Mouse (Mus musculus) midbrain, embryonic 13.5 days (tissue): ENCODE results near the gene Sorl1. TPM values are rescaled to one million over a fixed set of nuclear protein-coding genes. Genes with fewer than 3 reads are reported as not detected.
A peak's percentile ranks its signal among the peaks of the same experiment; 100 is the strongest.

Experiments used
- ATAC-seq: fragments of 200-750 bp; cut with Nextera tagmentation; 2 replicates; pipeline ENCODE4 v1.8.0; 2017; ENCODE audit warnings: mild to moderate bottlenecking, moderate TSS enrichment, moderate library complexity
- H3K27ac ChIP-seq: fragments of 300-500 bp; sonication (generic); 2 replicates; pipeline ENCODE4 v1.5.1; 2015; ENCODE audit warnings: inconsistent platforms, mild to moderate bottlenecking, moderate library complexity
- H3K27me3 ChIP-seq: fragments of 300-500 bp; sonication (generic); 2 replicates; pipeline ENCODE4 v1.6.1; 2015; ENCODE audit warnings: mild to moderate bottlenecking, inconsistent platforms
- H3K36me3 ChIP-seq: fragments of 300-500 bp; sonication (generic); 2 replicates; pipeline ENCODE4 v1.6.1; 2015; ENCODE audit warnings: mild to moderate bottlenecking, inconsistent platforms
- H3K4me1 ChIP-seq: fragments of 300-500 bp; sonication (generic); replicated peaks from 2 replicates; pipeline ENCODE4 v1.6.1; 2015; ENCODE audit warnings: inconsistent platforms
- H3K4me2 ChIP-seq: fragments of 300-500 bp; sonication (generic); replicated peaks from 2 replicates; pipeline ENCODE4 v1.6.1; 2015; ENCODE audit warnings: moderate library complexity, mild to moderate bottlenecking, inconsistent platforms
- H3K4me3 ChIP-seq: fragments of 300-500 bp; sonication (generic); replicated peaks from 2 replicates; pipeline ENCODE4 v1.5.1; 2015; ENCODE audit warnings: mild to moderate bottlenecking, inconsistent platforms
- H3K9ac ChIP-seq: fragments of 300-500 bp; sonication (generic); replicated peaks from 2 replicates; pipeline ENCODE4 v1.6.1; 2015; ENCODE audit warnings: mild to moderate bottlenecking, inconsistent platforms
- H3K9me3 ChIP-seq: fragments of 300-500 bp; sonication (generic); 2 replicates; pipeline ENCODE4 v1.6.1; 2016; ENCODE audit warnings: mild to moderate bottlenecking, inconsistent platforms
- WGBS: fragments of 180-500 bp; shearing (Covaris S2); methylation state at CpG from one replicate; pipeline ENCODE4 v1.1.7; 2015; 5-methylcytosine and 5-hydroxymethylcytosine counted together
- polyA plus RNA-seq: library from polyadenylated mRNA; unstranded; fragments of >200 nt; fragmentation: Nextera tagmentation; extraction: Ambion mirVana; gene quantifications from 2 replicates; pipeline ENCODE4 v1.2.1, GENCODE M21; 2015

Sorl1 gene
- polyA plus RNA-seq, result 5.4 and 6.1 TPM in 2 replicates

DNA sequence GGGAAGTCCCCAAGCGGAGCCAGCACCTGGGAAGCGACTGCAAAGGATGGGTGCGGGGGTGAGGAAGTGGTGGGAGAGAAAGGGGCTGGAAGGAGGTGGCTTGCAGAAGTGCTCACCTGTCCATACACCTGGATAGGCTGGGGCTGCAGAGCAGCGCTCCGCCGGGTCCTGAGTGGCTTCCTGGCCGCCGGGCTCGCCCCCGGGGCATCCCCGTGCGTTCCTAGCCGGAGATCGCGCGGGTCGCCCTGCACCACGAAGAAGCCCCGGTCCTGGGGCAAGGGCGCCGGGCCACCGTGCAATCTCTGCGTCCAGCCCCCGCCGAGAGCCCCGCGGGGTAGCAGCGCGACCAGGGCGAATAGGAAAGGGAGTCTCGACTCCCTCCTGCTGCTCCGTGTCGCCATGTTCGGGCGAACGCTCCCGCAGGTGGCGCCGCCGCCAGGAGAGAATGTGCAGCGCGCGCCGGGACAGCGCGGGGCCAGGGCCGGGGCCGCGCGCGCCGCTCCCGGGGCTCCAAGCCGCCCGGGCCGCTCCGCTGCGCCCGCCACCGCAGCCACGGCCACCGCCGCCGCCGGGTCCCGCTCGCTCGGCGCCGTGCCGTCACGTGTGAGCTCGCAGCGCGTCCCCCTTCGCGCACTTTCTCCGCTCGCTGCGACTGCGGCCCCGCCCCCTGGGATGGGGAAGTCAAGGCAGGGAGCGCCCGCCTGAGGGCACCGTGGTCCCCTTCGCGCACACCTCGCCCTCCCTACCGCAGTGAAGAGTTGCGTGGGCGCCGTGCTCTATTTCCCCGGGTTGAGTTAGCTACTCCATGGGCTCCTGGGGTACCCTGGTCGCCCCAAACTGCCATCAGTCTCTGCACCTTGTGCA lies at the start of gene Sorl1:
Sorl1 (minus strand) TSS at position 585 of the 864 bp plus-strand sequence.
- H3K27me3 ChIP-seq, result peaks cover 25% of the 10 kb centered on the region
- peak within 1 kb of the TSS; percentile 78 for H3K4me3 ChIP-seq
- H3K9me3 ChIP-seq, result no peaks in the 10 kb centered on the region
- 1% methylated on average over 63 of the region's 94 CpGs for WGBS
- H3K4me1 ChIP-seq, result peaks cover 24% of the 10 kb centered on the region
- no peaks in the 10 kb centered on the region for H3K36me3 ChIP-seq
- H3K4me2 ChIP-seq, result peak within 1 kb of the TSS; percentile 99
- peak; percentile 84 for ATAC-seq
- H3K9ac ChIP-seq, result peak within 1 kb of the TSS; percentile 84
- peak within 1 kb of the TSS; percentile 69 for H3K27ac ChIP-seq

DNA sequence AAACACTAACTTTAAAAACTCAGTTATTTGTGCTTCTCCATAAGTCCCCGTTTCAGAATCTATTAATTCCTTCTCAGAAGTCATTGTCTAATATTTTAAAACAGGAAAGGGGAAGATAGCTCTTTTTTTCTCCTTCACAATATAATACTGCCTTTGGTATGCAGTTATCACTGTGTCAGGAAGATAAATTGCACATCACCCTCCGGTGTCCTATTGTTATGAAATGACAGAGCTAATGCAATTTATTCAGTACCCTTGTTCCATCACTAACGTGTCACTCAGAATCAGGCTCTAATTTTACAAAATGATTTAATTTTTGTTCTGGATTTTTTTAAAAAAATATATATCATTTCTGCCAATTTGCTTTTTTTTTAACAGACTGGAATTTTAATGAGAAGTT lies 49.7 kb upstream of the Sorl1 start:
- H3K36me3 ChIP-seq, result no peaks in the 10 kb centered on the region

DNA sequence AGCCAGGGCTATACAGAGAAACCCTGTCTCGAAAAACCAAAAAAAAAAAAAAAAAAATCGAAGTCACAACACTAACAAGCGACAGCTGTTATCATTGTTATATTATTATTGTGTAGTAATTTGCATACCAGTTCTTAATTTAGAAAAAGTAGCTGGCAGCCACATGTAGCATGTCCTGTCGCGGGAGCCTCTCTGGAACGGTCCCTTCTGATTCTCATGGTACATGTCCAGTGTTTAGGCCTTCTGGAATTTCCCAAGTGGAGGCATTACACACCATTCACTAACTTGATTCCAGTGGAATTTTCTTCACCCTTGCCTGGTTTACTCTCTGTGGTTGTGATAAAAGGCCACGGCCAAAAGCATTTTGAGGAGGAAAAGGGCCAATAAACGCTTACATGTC lies 45.4 kb upstream of the Sorl1 start:
- Histone ChIP-seq H3K9ac (no peak overlapping the region), H3K27ac (no peak overlapping the region), H3K4me2 (no peak overlapping the region), H3K4me3 (no peak overlapping the region), H3K36me3 (no peaks in the 10 kb centered on the region), H3K27me3 (no peaks in the 10 kb centered on the region), H3K9me3 (no peaks in the 10 kb centered on the region), H3K4me1 (peaks cover 3% of the 10 kb centered on the region)
- WGBS, result 91% methylated on average over 8 of the region's 8 CpGs
- no peak for ATAC-seq

More for the DNA sequence above, 49.7 kb upstream of the Sorl1 start:
- ATAC-seq, result no peak
- Histone ChIP-seq H3K4me3 (no peak overlapping the region), H3K4me1 (peaks cover 14% of the 10 kb centered on the region), H3K27ac (no peak overlapping the region), H3K27me3 (no peaks in the 10 kb centered on the region), H3K4me2 (no peak overlapping the region), H3K9ac (no peak overlapping the region), H3K9me3 (no peaks in the 10 kb centered on the region)
- 66% methylated on average over 3 of the region's 3 CpGs for WGBS

DNA sequence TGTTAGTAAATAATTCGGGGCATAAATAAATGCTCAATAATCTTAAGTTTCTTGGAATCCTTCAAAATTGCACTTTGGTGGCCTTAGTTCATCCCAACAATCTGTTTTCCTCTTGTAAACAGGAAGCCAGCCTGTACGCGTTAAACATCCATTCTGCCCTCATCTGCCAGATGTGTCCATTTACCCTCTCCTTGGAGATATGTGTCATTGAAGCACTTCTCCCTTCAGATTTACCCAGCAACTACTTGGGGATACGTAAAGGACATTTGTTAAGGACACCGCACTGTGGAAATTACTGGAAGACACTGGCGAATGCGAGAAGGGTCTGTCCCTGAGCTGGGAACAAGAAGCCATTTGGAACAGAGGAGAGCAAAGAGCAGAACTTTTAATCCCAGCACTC lies 44.9 kb upstream of the Sorl1 start:
- H3K36me3 ChIP-seq, result no peaks in the 10 kb centered on the region
- WGBS, result 92% methylated on average over 7 of the region's 7 CpGs
- no peak for ATAC-seq

DNA sequence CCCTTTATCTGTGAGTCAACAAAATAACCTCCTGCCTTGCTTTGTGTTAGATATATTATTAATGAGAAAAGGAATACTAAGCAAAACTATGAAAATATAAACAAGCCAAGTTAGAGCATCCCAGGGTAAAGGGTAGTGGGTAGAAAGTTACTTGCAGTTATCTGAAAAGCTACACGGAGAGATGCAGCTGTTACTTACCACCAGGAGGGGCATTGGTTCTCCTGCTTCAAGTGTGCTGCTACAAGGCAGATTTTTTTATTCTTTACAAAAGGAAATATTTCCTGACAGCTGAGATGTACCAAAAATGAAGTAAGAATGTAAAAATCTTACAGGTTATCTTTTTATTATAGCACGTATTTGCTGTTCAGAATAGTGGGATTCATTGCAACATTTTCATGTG lies 40.8 kb upstream of the Sorl1 start:
- H3K4me1 ChIP-seq, result no peaks in the 10 kb centered on the region
- no peaks in the 10 kb centered on the region for H3K27me3 ChIP-seq
- no peak overlapping the region for H3K27ac ChIP-seq
- H3K9me3 ChIP-seq, result no peaks in the 10 kb centered on the region
- WGBS, result 89% methylated on average over 2 of the region's 2 CpGs
- no peak for ATAC-seq
- H3K9ac ChIP-seq, result no peak overlapping the region
- no peaks in the 10 kb centered on the region for H3K36me3 ChIP-seq
- no peak overlapping the region for H3K4me3 ChIP-seq
- no peak overlapping the region for H3K4me2 ChIP-seq

More for the DNA sequence above, 44.9 kb upstream of the Sorl1 start:
- Histone ChIP-seq H3K27ac (no peak overlapping the region), H3K4me2 (no peak overlapping the region), H3K4me1 (no peaks in the 10 kb centered on the region), H3K9me3 (no peaks in the 10 kb centered on the region), H3K27me3 (no peaks in the 10 kb centered on the region), H3K4me3 (no peak overlapping the region), H3K9ac (no peak overlapping the region)

DNA sequence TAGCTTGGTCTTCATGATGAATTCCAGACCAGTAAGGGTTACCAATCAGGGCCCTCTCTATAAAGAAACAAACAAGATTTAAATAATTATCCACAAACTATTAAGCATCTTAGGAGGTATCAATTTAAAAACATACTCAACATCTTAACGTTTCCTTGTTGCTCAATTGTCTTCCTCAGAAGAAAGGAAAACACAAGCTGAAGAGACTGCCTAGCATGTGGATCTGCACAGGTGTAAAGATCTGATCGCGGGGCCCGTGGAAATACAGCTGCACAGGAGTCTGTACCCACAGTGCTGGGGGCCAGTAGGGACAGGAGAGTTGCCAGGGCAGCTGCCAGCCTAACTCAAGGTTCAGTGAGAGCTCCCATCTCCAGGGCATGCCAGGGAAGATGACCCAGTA lies 38.9 kb upstream of the Sorl1 start:
- no peak overlapping the region for H3K27ac ChIP-seq

DNA sequence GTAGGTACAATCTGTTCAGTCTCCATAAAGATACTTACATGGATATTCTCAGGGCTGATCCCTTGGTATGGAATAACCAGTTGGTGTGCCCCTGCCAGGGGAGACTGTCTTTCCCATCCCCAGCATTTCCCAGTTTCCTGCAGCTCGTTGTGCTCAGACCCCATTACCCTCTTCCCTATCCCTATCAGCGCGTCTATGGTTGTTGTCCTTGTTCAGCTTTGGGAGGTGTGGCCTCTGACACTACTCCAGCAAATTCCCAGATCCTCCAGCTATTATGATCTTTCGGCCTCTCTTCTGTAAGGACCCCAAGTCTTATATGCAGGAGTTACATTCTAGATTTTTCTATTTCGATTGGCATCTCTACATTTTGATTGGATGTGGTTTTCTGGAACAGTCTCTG lies 35.3 kb upstream of the Sorl1 start:
- Histone ChIP-seq H3K4me2 (no peak overlapping the region), H3K9ac (no peak overlapping the region), H3K27me3 (no peaks in the 10 kb centered on the region), H3K9me3 (no peaks in the 10 kb centered on the region), H3K27ac (no peak overlapping the region), H3K36me3 (no peaks in the 10 kb centered on the region), H3K4me1 (no peaks in the 10 kb centered on the region), H3K4me3 (no peak overlapping the region)
- ATAC-seq, result no peak
- WGBS, result 77% methylated on average over 5 of the region's 5 CpGs

More for the DNA sequence above, 38.9 kb upstream of the Sorl1 start:
- no peaks in the 10 kb centered on the region for H3K9me3 ChIP-seq
- H3K36me3 ChIP-seq, result no peaks in the 10 kb centered on the region
- no peak for ATAC-seq
- no peak overlapping the region for H3K4me3 ChIP-seq
- H3K4me1 ChIP-seq, result no peaks in the 10 kb centered on the region
- H3K4me2 ChIP-seq, result no peak overlapping the region
- H3K27me3 ChIP-seq, result no peaks in the 10 kb centered on the region
- WGBS, result 88% methylated on average over 4 of the region's 4 CpGs
- H3K9ac ChIP-seq, result no peak overlapping the region

DNA sequence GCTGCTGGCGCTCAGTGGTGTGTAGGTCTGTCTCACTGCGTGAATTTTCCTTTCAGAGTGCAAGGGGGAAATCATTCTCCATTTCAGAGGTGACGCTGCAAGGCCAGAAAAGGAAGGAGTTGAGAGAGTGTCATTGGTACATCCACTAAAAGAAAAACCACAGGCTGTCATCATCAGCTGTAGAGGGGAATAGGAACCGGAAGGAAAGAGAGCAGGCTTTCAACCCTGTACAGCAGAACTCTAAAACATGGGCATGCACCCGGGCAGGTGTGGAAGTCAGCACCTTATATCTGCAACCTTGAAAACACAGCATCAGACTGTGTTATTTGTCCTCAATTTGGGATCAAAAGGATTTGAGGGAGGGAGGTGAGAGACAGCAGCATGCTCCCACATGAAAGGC lies 34.6 kb upstream of the Sorl1 start:
- no peak overlapping the region for H3K9ac ChIP-seq
- no peaks in the 10 kb centered on the region for H3K27me3 ChIP-seq
- H3K9me3 ChIP-seq, result no peaks in the 10 kb centered on the region
- no peak for ATAC-seq
- H3K36me3 ChIP-seq, result no peaks in the 10 kb centered on the region
- no peak overlapping the region for H3K27ac ChIP-seq
- no peak overlapping the region for H3K4me2 ChIP-seq
- WGBS, result 77% methylated on average over 5 of the region's 5 CpGs
- H3K4me1 ChIP-seq, result no peaks in the 10 kb centered on the region
- no peak overlapping the region for H3K4me3 ChIP-seq

DNA sequence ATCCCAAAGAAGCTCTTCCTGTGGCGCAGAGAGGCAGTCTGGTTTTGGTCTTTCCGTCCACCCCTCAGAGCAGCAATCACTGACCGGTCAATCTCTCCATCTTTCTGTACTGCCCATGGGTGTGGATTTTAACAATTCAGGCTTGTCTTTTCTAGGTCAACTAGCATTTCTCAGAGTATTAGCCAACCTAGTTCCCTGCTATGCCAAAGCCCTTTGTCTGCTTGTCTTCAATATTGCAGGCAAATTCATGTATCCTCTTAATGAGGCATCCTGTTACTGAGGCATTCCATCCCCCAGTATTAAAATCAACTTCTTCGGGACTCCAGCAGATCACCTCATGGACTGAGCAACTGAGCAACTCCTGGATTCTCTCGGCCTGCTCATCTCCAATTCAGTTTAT lies 33.9 kb upstream of the Sorl1 start:
- Histone ChIP-seq H3K27ac (no peak overlapping the region), H3K9ac (no peak overlapping the region), H3K4me1 (no peaks in the 10 kb centered on the region), H3K27me3 (no peaks in the 10 kb centered on the region), H3K4me2 (no peak overlapping the region), H3K36me3 (no peaks in the 10 kb centered on the region), H3K4me3 (no peak overlapping the region), H3K9me3 (no peaks in the 10 kb centered on the region)
- no peak for ATAC-seq
- WGBS, result 91% methylated on average over 5 of the region's 5 CpGs

DNA sequence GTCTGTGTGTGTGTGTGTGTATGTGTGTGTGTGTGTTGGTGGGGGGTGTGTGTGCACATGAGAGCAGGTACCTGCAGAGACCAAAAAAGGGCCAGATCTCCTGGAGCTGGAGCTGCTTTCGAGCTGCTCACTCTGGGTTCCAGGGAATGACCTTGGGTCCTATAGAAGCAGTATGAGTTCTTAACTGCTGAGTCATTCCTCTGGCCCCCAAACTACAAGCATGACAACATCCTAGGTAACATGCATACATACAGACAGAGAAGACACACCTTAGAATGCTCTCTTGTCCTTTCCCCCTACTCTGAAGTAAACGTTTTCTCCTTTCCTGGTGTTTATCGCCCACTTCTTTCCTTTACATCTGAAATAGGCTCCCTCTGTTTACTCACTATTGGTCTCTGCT lies 32.5 kb upstream of the Sorl1 start:
- no peaks in the 10 kb centered on the region for H3K27me3 ChIP-seq
- H3K4me1 ChIP-seq, result no peaks in the 10 kb centered on the region
- H3K9me3 ChIP-seq, result no peaks in the 10 kb centered on the region
- no peaks in the 10 kb centered on the region for H3K36me3 ChIP-seq
- no peak overlapping the region for H3K4me2 ChIP-seq
- no peak overlapping the region for H3K27ac ChIP-seq
- H3K9ac ChIP-seq, result no peak overlapping the region
- no peak for ATAC-seq
- H3K4me3 ChIP-seq, result no peak overlapping the region
- WGBS, result 87% methylated on average over 3 of the region's 3 CpGs

DNA sequence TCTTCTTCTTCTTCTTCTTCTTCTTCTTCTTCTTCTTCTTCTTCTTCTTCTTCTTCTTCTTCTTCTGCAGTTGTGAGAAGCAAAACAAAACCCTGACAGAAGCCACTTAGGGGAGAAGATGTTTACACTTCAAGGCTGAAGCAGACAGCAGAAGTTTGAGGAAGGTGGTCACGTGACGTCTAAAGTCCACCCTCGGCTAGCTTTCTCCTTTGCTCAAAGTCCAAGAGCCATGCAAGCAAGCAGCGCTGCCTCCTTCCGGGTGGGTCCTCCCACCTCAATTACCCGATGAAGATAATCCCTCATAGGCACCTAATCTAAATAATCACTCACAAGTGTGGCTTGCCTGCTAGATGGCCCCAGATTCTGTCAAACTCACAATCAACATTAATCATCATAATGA lies 30.6 kb upstream of the Sorl1 start:
- no peak overlapping the region for H3K9ac ChIP-seq
- no peaks in the 10 kb centered on the region for H3K4me1 ChIP-seq
- no peak overlapping the region for H3K27ac ChIP-seq
- H3K9me3 ChIP-seq, result no peaks in the 10 kb centered on the region
- H3K27me3 ChIP-seq, result no peaks in the 10 kb centered on the region
- no peak overlapping the region for H3K4me2 ChIP-seq
- H3K4me3 ChIP-seq, result no peak overlapping the region
- H3K36me3 ChIP-seq, result no peaks in the 10 kb centered on the region
- 91% methylated on average over 6 of the region's 6 CpGs for WGBS
- no peak for ATAC-seq

DNA sequence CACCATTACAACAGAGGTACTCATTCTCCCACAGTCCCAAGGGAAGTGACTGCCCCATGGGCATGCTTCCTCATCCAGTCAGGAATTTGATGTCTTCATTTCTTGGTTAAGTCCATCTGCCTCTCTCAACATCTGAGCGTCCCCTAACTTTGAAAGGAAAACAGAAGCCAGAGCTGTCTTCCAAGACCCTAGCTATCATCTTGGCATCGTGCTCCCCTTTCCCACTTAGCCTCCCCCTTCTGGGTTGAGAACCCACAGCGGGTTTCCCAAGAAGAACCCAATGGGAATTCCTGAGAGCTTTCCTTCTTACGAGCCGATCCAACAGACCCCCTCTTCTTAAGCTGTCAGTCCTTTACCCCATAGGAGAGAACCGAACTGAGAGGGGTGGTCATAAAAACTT lies 24.7 kb upstream of the Sorl1 start:
- H3K27me3 ChIP-seq, result no peaks in the 10 kb centered on the region
- peaks cover 7% of the 10 kb centered on the region; the same call in 1 of the 2 replicates for H3K9me3 ChIP-seq
- no peaks in the 10 kb centered on the region for H3K4me1 ChIP-seq
- H3K4me2 ChIP-seq, result no peak overlapping the region
- H3K9ac ChIP-seq, result no peak overlapping the region
- H3K36me3 ChIP-seq, result no peaks in the 10 kb centered on the region
- ATAC-seq, result no peak
- 84% methylated on average over 6 of the region's 6 CpGs for WGBS
- no peak overlapping the region for H3K27ac ChIP-seq
- no peak overlapping the region for H3K4me3 ChIP-seq

DNA sequence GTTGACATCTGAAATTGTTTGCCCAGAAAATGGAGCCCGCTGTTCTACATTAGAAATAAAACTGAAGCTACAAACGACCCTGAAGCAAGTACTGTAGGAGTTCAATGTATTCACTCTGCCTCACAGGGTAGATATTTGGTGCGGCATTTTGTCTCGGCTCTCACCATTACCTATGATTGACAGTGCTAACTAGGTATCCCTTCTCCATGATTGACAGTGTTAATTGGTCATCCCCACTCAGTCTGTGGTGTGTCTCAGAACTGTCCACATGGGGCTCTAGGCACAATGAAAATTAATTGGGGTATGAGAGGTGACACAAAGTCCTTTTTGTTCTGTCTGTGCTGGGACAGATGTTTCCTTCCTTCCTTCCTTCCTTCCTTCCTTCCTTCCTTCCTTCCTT lies 23.9 kb upstream of the Sorl1 start:
- Histone ChIP-seq H3K9ac (no peak overlapping the region), H3K9me3 (peaks cover 7% of the 10 kb centered on the region; the same call in 1 of the 2 replicates), H3K4me3 (no peak overlapping the region), H3K27ac (no peak overlapping the region), H3K4me1 (peaks cover 6% of the 10 kb centered on the region; the same call in 1 of the 2 replicates), H3K36me3 (no peaks in the 10 kb centered on the region), H3K27me3 (no peaks in the 10 kb centered on the region), H3K4me2 (no peak overlapping the region)
- ATAC-seq, result no peak
- WGBS, result 76% methylated on average over 4 of the region's 4 CpGs
